Mouse (Mus musculus): Measurements from ENCODE around the gene Mob3c. TPM values are rescaled to one million over a fixed set of nuclear protein-coding genes. Genes with fewer than 3 reads are reported as not detected.

The Mob3c gene
- 7.5 and 8.1 TPM in 2 replicates for polyA plus RNA-seq (2015; fragmentation: Nextera tagmentation; extraction: Ambion mirVana)

DNA sequence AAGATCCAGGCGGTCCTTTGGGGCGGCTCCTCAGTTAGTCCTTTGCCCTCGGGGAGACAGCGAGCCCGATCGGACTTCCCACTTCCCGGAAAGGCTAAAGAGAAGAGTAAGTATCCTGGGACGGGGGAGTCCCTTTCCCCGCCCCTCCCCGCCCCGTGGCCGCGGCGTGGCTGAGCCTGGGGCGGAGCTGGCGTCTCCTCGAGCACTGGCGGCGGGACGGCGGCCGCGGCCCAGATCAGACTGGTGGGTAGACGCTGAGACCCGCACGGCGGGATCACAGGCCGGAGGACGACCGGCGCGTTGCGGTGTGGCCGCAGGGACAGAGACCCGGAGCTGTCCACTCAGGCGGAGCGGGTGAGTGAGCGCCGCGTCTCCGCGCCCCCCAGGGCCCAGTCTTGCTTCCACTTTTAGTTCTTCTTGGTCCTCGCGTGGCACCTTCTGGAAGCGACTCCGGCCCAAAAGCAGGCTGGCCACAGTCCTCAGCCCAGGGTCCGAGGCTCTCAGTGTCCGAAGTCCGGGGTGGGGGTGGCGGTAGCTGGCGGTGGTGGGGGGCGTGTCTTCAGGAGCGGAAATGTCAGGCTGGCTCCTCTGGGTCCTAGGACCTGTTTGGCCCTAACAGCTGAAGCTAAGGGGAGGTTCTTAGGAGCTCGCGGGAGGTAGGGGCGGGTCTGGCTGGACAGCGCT is at the start of gene Mob3c:
Mob3c (plus strand) TSS at position 205 of the 684 bp plus-strand sequence.
- WGBS, result under 1% methylated on average over 56 of the region's 57 CpGs
- Histone ChIP-seq H3K27me3 (ENCODE audit: control insufficient read depth, insufficient read depth, low read length) (no peaks in the 10 kb centered on the region), H3K9ac (ENCODE audit: low read length) (peak within 1 kb of the TSS; percentile 81), H3K27ac (replicated peaks) (peak within 1 kb of the TSS; percentile 89), H3K4me3 (ENCODE audit: low read depth, low read length) (peak within 1 kb of the TSS; percentile 92), H3K4me2 (replicated peaks; ENCODE audit: low read depth) (peak within 1 kb of the TSS; percentile 62), H3K4me1 (replicated peaks; ENCODE audit: control insufficient read depth, insufficient read depth) (peaks cover 4% of the 10 kb centered on the region; the same call in 1 of the 2 replicates), H3K36me3 (ENCODE audit: control insufficient read depth, insufficient read depth, low read length) (peaks cover 11% of the 10 kb centered on the region; the same call in 1 of the 2 replicates), H3K9me3 (ENCODE audit: control insufficient read depth, low read length) (no peaks in the 10 kb centered on the region)
- TF ChIP-seq EP300 (optimal IDR thresholded peaks at IDR 0.05), result no peak
- no peak for TF ChIP-seq CTCF (IDR thresholded peaks at IDR 0.05; ENCODE audit: low read depth)
- peak; percentile 85 for DNase-seq (ENCODE audit: low spot score)
- peak; percentile 94 for ATAC-seq (ENCODE audit: low FRiP score, low TSS enrichment)

GRCm38 (mm10) chr4:115780269-115780668 is 47.6 kb upstream of the Mob3c start:
- no peak for ATAC-seq (ENCODE audit: low FRiP score, low TSS enrichment)
- Histone ChIP-seq H3K27me3 (ENCODE audit: control insufficient read depth, insufficient read depth, low read length) (no peaks in the 10 kb centered on the region), H3K36me3 (ENCODE audit: control insufficient read depth, insufficient read depth, low read length) (peaks cover 3% of the 10 kb centered on the region; the same call in 1 of the 2 replicates), H3K9ac (ENCODE audit: low read length) (no peak overlapping the region), H3K9me3 (ENCODE audit: control insufficient read depth, low read length) (no peaks in the 10 kb centered on the region), H3K4me2 (replicated peaks; ENCODE audit: low read depth) (no peak overlapping the region), H3K27ac (replicated peaks) (no peak overlapping the region), H3K4me1 (replicated peaks; ENCODE audit: control insufficient read depth, insufficient read depth) (no peaks in the 10 kb centered on the region), H3K4me3 (ENCODE audit: low read depth, low read length) (no peak overlapping the region)
- TF ChIP-seq CTCF (IDR thresholded peaks at IDR 0.05; ENCODE audit: low read depth) (no peak), EP300 (optimal IDR thresholded peaks at IDR 0.05) (no peak)
- 38% methylated on average over 6 of the region's 6 CpGs for WGBS
- DNase-seq (ENCODE audit: low spot score), result no peak

DNA sequence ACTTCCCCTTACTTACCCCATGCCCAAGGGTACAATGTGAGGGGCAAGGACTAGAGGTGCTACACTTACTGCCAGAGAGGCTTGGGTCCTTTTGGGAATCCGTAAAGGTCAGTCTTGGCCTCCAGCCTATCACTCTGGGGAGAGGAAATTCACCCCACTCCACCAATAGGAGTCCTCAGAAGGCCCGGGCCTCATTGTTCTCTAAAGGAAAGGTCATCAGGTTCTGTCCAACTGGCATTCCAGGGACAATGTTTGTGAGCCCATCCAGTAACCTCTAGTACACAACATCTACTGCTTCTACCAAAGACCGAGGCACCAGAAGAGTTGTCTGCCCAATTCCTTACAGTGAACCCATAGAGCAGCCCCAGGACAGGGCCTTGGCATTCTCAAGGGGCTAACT is 47.0 kb upstream of the Mob3c start, which contains the start of gene Tex38:
Tex38 (minus strand) TSS at position 101 of the 400 bp plus-strand sequence.
- H3K36me3 ChIP-seq (ENCODE audit: control insufficient read depth, insufficient read depth, low read length), result peaks cover 3% of the 10 kb centered on the region; the same call in 1 of the 2 replicates
- H3K9me3 ChIP-seq (ENCODE audit: control insufficient read depth, low read length), result no peaks in the 10 kb centered on the region
- no peak within 1 kb of the TSS for H3K9ac ChIP-seq (ENCODE audit: low read length)
- no peak within 1 kb of the TSS for H3K4me3 ChIP-seq (ENCODE audit: low read depth, low read length)
- no peaks in the 10 kb centered on the region for H3K4me1 ChIP-seq (replicated peaks; ENCODE audit: control insufficient read depth, insufficient read depth)
- ATAC-seq (ENCODE audit: low FRiP score, low TSS enrichment) (no peak), DNase-seq (ENCODE audit: low spot score) (no peak)
- H3K27ac ChIP-seq (replicated peaks), result no peak within 1 kb of the TSS
- no peak within 1 kb of the TSS for H3K4me2 ChIP-seq (replicated peaks; ENCODE audit: low read depth)
- no peak for TF ChIP-seq CTCF (IDR thresholded peaks at IDR 0.05; ENCODE audit: low read depth)
- no peak for TF ChIP-seq EP300 (optimal IDR thresholded peaks at IDR 0.05)
- WGBS, result 83% methylated on average over 3 of the region's 3 CpGs
- H3K27me3 ChIP-seq (ENCODE audit: control insufficient read depth, insufficient read depth, low read length), result no peaks in the 10 kb centered on the region

DNA sequence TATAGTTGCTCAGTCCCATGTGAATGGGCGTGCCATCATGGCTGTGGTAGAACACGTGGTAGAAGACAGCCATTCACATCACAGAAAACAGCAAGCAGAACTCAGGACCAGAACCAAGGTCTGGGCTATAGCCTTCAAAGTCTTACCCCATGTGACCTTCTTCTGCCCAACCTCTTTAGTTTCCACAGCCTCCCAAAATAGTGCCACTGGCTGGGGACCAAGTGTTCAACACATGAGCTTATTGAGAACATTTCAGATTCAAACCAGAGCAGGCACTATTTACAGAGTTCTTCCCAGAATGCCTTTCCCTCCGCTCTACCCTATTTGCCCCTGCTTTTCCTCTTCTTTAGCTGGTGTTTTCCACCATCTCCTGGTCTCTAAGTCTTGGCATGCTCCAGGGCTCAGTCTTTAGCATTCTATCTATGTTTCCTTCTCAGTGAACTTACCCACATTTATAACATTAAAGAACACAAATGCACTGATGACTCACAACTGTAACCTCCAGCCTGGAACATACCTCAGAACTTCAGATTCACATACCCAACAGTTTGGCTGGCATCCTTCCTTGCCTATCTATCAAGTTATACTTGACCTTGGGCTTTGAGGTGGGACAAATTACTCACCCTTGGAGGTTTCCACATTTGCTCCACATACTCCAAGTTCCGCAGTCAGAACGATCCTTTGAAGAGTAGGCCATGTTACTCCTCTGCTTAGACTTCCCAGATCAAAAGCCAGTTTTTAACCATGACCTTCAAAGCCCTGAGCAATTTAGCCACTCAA is 45.7 kb upstream of the Mob3c start:
- TF ChIP-seq CTCF (IDR thresholded peaks at IDR 0.05; ENCODE audit: low read depth) (no peak), EP300 (optimal IDR thresholded peaks at IDR 0.05) (no peak)
- Histone ChIP-seq H3K4me3 (ENCODE audit: low read depth, low read length) (no peak overlapping the region), H3K4me1 (replicated peaks; ENCODE audit: control insufficient read depth, insufficient read depth) (no peaks in the 10 kb centered on the region), H3K27ac (replicated peaks) (no peak overlapping the region), H3K9me3 (ENCODE audit: control insufficient read depth, low read length) (no peaks in the 10 kb centered on the region), H3K9ac (ENCODE audit: low read length) (no peak overlapping the region), H3K27me3 (ENCODE audit: control insufficient read depth, insufficient read depth, low read length) (no peaks in the 10 kb centered on the region), H3K36me3 (ENCODE audit: control insufficient read depth, insufficient read depth, low read length) (no peaks in the 10 kb centered on the region), H3K4me2 (replicated peaks; ENCODE audit: low read depth) (no peak overlapping the region)
- DNase-seq (ENCODE audit: low spot score) (no peak), ATAC-seq (ENCODE audit: low FRiP score, low TSS enrichment) (no peak)
- WGBS, result 87% methylated on average over 5 of the region's 5 CpGs

DNA sequence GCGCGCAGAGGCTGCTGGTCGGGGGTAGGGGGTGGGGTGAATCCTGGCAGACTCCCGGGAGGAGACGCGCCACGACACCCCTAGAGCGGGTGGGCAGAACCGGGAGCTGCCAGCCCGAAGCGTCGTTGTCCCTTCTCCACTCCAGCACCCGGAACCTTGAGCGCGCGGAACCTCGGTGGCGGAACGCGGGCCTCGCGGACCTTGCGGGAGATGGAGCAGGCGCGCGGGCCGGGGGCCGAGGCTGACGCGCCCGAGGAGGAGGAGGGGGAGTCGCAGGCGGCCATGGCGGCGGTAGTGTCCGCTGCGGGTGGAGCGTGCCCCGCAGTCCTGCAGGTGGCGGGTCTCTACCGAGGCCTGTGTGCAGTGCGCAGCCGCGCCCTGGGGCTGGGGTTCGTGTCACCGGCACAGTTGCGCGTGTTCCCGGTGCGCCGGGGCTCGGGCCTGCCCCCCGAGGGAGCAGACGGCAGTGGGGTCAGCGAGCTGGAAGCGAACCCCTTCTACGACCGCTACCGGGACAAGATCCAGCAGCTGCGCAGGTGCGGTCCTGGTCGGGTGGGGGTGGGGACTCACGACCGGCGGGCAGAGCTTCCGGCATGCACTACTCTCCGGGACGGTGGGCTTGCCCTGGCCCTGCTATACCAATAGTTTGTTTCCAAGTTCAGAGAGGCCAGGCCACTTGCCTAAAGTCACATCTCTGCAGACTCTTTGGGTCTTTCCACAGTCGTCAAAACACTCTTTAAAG is 43.0 kb upstream of the Mob3c start, which contains the start of gene Atpaf1:
Atpaf1 (plus strand) TSS at position 44 of the 742 bp plus-strand sequence.
- peak; percentile 88 for ATAC-seq (ENCODE audit: low FRiP score, low TSS enrichment)
- no peak for TF ChIP-seq EP300 (optimal IDR thresholded peaks at IDR 0.05)
- peak; percentile 50 for TF ChIP-seq CTCF (IDR thresholded peaks at IDR 0.05; ENCODE audit: low read depth)
- peak within 1 kb of the TSS; percentile 79 for H3K9ac ChIP-seq (ENCODE audit: low read length)
- no peaks in the 10 kb centered on the region for H3K4me1 ChIP-seq (replicated peaks; ENCODE audit: control insufficient read depth, insufficient read depth)
- H3K27ac ChIP-seq (replicated peaks), result peak within 1 kb of the TSS; percentile 81
- H3K4me2 ChIP-seq (replicated peaks; ENCODE audit: low read depth), result peak within 1 kb of the TSS; percentile 67
- WGBS, result under 1% methylated on average over 66 of the region's 69 CpGs
- peak within 1 kb of the TSS; percentile 75 for H3K4me3 ChIP-seq (ENCODE audit: low read depth, low read length)
- H3K9me3 ChIP-seq (ENCODE audit: control insufficient read depth, low read length), result no peaks in the 10 kb centered on the region
- H3K27me3 ChIP-seq (ENCODE audit: control insufficient read depth, insufficient read depth, low read length), result no peaks in the 10 kb centered on the region
- no peaks in the 10 kb centered on the region for H3K36me3 ChIP-seq (ENCODE audit: control insufficient read depth, insufficient read depth, low read length)
- DNase-seq (ENCODE audit: low spot score), result peak; percentile 79
